Mouse (Mus musculus): Measurements from ENCODE around the gene Itm2b. TPM values are rescaled to one million over a fixed set of nuclear protein-coding genes. Genes with fewer than 3 reads are reported as not detected.

The Itm2b gene
- polyA plus RNA-seq, 1 experiment = 235 TPM

DNA sequence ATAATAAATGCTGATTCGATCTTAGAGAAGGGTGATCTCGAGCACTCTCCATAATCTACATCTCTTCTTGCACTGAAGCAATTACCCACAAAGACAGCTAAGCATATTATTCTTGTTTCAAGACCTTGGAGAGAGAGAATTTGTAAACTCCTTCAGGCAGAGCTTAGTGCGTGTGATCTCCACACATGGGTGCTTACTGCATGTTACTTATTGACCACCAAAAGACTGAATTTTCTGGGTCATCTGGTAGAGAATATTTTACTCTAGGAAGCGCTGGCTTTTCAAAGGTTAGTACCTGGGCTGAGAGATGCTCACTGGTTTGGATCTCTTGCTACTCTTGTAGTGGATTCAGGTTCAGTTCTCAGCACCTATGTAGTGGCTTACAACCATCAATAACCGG lies 34.0 kb downstream of the Itm2b start:
- H3K27ac ChIP-seq (ENCODE audit: control insufficient read depth, insufficient read depth, low read depth, low read length, poor library complexity) = no peak overlapping the region
- no peak overlapping the region for H3K4me3 ChIP-seq (replicated peaks; ENCODE audit: control insufficient read depth, low read depth, low read length)
- 86% methylated on average over 5 of the region's 5 CpGs for WGBS
- TF ChIP-seq POLR2A (IDR thresholded peaks at IDR 0.05; ENCODE audit: borderline replicate concordance, control insufficient read depth, low read depth, low read length) (no peak), CTCF (IDR thresholded peaks at IDR 0.05; ENCODE audit: control insufficient read depth, insufficient read depth, low read length) (no peak)
- no peaks in the 10 kb centered on the region for H3K4me1 ChIP-seq (ENCODE audit: control insufficient read depth, insufficient read depth, low read length)

- WGBS = 31% methylated on average over 1 of the region's 1 CpGs
- Histone ChIP-seq H3K4me1 (ENCODE audit: control insufficient read depth, insufficient read depth, low read length) (no peaks in the 10 kb centered on the region), H3K4me3 (replicated peaks; ENCODE audit: control insufficient read depth, low read depth, low read length) (no peak overlapping the region), H3K27ac (ENCODE audit: control insufficient read depth, insufficient read depth, low read depth, low read length, poor library complexity) (no peak overlapping the region)
- TF ChIP-seq CTCF (IDR thresholded peaks at IDR 0.05; ENCODE audit: control insufficient read depth, insufficient read depth, low read length) (no peak), POLR2A (IDR thresholded peaks at IDR 0.05; ENCODE audit: borderline replicate concordance, control insufficient read depth, low read depth, low read length) (no peak)
Observed at GRCm38 (mm10) chr14:73350029-73350428, 35.1 kb downstream of the Itm2b start.

DNA sequence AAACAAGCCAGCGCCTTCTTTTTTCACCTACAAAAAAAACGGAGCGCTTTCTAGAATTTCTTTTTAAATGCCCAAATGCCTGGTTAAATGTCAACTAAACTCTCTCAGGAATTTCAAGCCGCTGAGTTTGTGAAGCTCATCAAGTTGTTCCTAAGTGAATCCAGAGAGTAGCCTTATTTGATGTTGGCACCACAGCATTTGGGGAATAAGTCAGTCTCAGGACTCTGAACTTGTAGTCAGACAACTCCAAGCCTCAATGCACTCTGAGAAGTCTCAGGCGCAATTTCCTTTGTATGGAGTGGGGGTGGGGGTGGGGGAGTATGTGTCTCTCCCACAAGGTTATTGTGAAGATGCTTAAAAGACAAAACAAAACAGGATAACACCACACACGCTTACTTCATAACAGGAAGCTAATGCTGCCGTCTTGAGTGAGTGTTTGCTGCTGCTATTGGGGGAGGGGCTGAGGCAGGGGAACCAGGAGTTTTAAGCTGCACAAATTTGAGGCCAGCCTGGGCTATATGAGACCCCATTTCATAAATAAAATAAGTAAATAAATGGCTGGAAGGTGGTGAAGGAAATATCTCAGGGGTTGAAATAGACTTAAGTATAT lies 35.9 kb downstream of the Itm2b start:
- Histone ChIP-seq H3K27ac (ENCODE audit: control insufficient read depth, insufficient read depth, low read depth, low read length, poor library complexity) (no peak overlapping the region), H3K4me1 (ENCODE audit: control insufficient read depth, insufficient read depth, low read length) (no peaks in the 10 kb centered on the region), H3K4me3 (replicated peaks; ENCODE audit: control insufficient read depth, low read depth, low read length) (no peak overlapping the region)
- no peak for TF ChIP-seq POLR2A (IDR thresholded peaks at IDR 0.05; ENCODE audit: borderline replicate concordance, control insufficient read depth, low read depth, low read length)
- no peak for TF ChIP-seq CTCF (IDR thresholded peaks at IDR 0.05; ENCODE audit: control insufficient read depth, insufficient read depth, low read length)
- 62% methylated on average over 7 of the region's 7 CpGs for WGBS

DNA sequence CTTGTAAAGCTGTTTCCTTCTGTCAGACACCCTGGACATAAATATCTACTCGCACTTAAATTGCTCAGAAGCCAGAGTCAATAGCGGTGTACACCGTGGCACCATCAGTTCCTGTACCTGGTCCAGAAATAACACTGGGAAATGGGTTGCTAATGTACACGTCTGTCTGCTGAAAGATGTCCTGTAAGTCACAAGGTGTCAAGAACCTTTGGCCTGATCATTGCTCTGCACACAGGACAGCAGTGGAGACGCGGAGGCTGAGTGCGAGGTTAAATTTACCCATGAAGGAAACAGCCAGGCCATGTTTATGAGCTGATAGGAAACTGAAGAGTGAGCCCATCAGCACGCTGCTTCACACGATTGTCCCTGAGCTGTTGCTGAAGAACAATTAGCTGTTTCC lies 37.8 kb downstream of the Itm2b start:
- H3K4me3 ChIP-seq (replicated peaks; ENCODE audit: control insufficient read depth, low read depth, low read length) = no peak overlapping the region
- TF ChIP-seq CTCF (IDR thresholded peaks at IDR 0.05; ENCODE audit: control insufficient read depth, insufficient read depth, low read length) = no peak
- no peak for TF ChIP-seq POLR2A (IDR thresholded peaks at IDR 0.05; ENCODE audit: borderline replicate concordance, control insufficient read depth, low read depth, low read length)
- WGBS = 36% methylated on average over 9 of the region's 9 CpGs
- no peaks in the 10 kb centered on the region for H3K4me1 ChIP-seq (ENCODE audit: control insufficient read depth, insufficient read depth, low read length)
- H3K27ac ChIP-seq (ENCODE audit: control insufficient read depth, insufficient read depth, low read depth, low read length, poor library complexity) = no peak overlapping the region

DNA sequence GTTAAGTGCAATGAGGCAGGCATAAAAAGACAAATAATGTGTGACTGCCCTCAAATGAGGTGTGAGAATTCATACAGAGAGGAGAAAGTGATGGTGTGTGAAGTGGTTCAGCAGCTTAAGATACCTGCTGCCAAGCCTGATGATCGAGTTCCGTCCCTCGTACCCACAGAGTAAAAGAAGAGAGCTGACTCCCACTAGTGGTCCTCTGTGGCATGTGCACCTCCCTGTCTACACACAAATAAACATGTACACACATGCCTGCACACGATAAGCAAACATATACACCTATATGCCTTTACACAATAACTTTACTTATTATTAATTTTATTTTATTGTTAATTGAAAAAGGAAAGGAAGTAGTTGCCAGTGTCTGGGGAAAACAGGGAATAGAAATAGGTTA lies 39.5 kb downstream of the Itm2b start:
- Histone ChIP-seq H3K4me1 (ENCODE audit: control insufficient read depth, insufficient read depth, low read length) (no peaks in the 10 kb centered on the region), H3K27ac (ENCODE audit: control insufficient read depth, insufficient read depth, low read depth, low read length, poor library complexity) (no peak overlapping the region), H3K4me3 (replicated peaks; ENCODE audit: control insufficient read depth, low read depth, low read length) (no peak overlapping the region)
- 87% methylated on average over 4 of the region's 4 CpGs for WGBS
- no peak for TF ChIP-seq POLR2A (IDR thresholded peaks at IDR 0.05; ENCODE audit: borderline replicate concordance, control insufficient read depth, low read depth, low read length)
- peak; percentile 44; the same call in 1 of the 2 replicates for TF ChIP-seq CTCF (IDR thresholded peaks at IDR 0.05; ENCODE audit: control insufficient read depth, insufficient read depth, low read length)

- H3K27ac ChIP-seq (ENCODE audit: control insufficient read depth, insufficient read depth, low read depth, low read length, poor library complexity) = no peak overlapping the region
- no peak overlapping the region for H3K4me3 ChIP-seq (replicated peaks; ENCODE audit: control insufficient read depth, low read depth, low read length)
- 58% methylated on average over 6 of the region's 6 CpGs for WGBS
- TF ChIP-seq CTCF (IDR thresholded peaks at IDR 0.05; ENCODE audit: control insufficient read depth, insufficient read depth, low read length) (no peak), POLR2A (IDR thresholded peaks at IDR 0.05; ENCODE audit: borderline replicate concordance, control insufficient read depth, low read depth, low read length) (no peak)
- H3K4me1 ChIP-seq (ENCODE audit: control insufficient read depth, insufficient read depth, low read length) = peaks cover 3% of the 10 kb centered on the region; the same call in 1 of the 2 replicates
Observed at GRCm38 (mm10) chr14:73340051-73340755, 44.9 kb downstream of the Itm2b start.

DNA sequence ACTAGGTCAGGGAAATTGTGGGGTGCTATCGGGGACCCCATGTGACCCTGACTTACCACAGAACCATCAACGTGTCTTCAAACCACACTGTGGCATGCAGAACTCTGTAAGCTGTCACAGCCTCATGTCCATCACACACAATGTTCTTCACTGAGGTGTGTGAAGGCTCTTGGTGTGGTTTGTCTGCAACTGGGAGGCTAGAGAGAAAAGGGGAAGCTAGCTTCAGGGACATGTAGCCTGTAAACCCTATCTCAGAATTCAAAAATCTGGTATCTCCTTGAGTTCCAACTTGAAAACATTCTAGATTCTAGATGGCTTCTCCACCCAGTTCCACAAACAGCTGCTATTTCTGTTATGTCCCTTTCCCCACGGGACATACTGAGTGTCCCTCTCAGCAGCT lies 45.5 kb downstream of the Itm2b start:
- Histone ChIP-seq H3K4me1 (ENCODE audit: control insufficient read depth, insufficient read depth, low read length) (peaks cover 7% of the 10 kb centered on the region), H3K27ac (ENCODE audit: control insufficient read depth, insufficient read depth, low read depth, low read length, poor library complexity) (no peak overlapping the region), H3K4me3 (replicated peaks; ENCODE audit: control insufficient read depth, low read depth, low read length) (no peak overlapping the region)
- WGBS = 10% methylated on average over 3 of the region's 3 CpGs
- no peak for TF ChIP-seq CTCF (IDR thresholded peaks at IDR 0.05; ENCODE audit: control insufficient read depth, insufficient read depth, low read length)
- no peak for TF ChIP-seq POLR2A (IDR thresholded peaks at IDR 0.05; ENCODE audit: borderline replicate concordance, control insufficient read depth, low read depth, low read length)

GRCm38 (mm10) chr14:73336316-73337080 lies 48.6 kb downstream of the Itm2b start:
- 81% methylated on average over 6 of the region's 6 CpGs for WGBS
- TF ChIP-seq CTCF (IDR thresholded peaks at IDR 0.05; ENCODE audit: control insufficient read depth, insufficient read depth, low read length) (no peak), POLR2A (IDR thresholded peaks at IDR 0.05; ENCODE audit: borderline replicate concordance, control insufficient read depth, low read depth, low read length) (no peak)
- Histone ChIP-seq H3K4me1 (ENCODE audit: control insufficient read depth, insufficient read depth, low read length) (peaks cover 7% of the 10 kb centered on the region), H3K4me3 (replicated peaks; ENCODE audit: control insufficient read depth, low read depth, low read length) (no peak overlapping the region), H3K27ac (ENCODE audit: control insufficient read depth, insufficient read depth, low read depth, low read length, poor library complexity) (no peak overlapping the region)

Data from bone marrow, adult 2 months (tissue).